Mouse (Mus musculus): Measurements from ENCODE around the gene Plb1. TPM values are rescaled to one million over a fixed set of nuclear protein-coding genes. Genes with fewer than 3 reads are reported as not detected.

The Plb1 gene
- polyA plus RNA-seq, 1 experiment from 2014 or later: 2.4 TPM

- Histone ChIP-seq H3K4me1 (ENCODE audit: control insufficient read depth, insufficient read depth, low read length) (no peaks in the 10 kb centered on the region), H3K9me3 (ENCODE audit: control insufficient read depth, low read length) (no peaks in the 10 kb centered on the region), H3K36me3 (ENCODE audit: control insufficient read depth, insufficient read depth, low read length) (no peaks in the 10 kb centered on the region), H3K27ac (replicated peaks; ENCODE audit: low read depth, low read length) (no peak overlapping the region), H3K4me3 (ENCODE audit: low read depth, low read length) (no peak overlapping the region), H3K4me2 (ENCODE audit: low read depth, low read length) (no peak overlapping the region), H3K9ac (ENCODE audit: low read depth, low read length) (no peak overlapping the region), H3K27me3 (replicated peaks; ENCODE audit: control insufficient read depth, insufficient read depth, low read length) (no peaks in the 10 kb centered on the region)
- DNase-seq (ENCODE audit: low spot score) (peak; percentile 69), ATAC-seq (ENCODE audit: low read depth) (peak; percentile 67; the same call in 1 of the 2 replicates)
- WGBS: 66% methylated on average over 3 of the region's 3 CpGs
Observed at GRCm38 (mm10) chr5:32397719-32398118, 165.2 kb downstream of the Plb1 start.

- no peak for DNase-seq (ENCODE audit: low spot score)
- no peak overlapping the region for H3K27ac ChIP-seq (replicated peaks; ENCODE audit: low read depth, low read length)
Observed at GRCm38 (mm10) chr5:32400926-32401325, 168.4 kb downstream of the Plb1 start.

DNA sequence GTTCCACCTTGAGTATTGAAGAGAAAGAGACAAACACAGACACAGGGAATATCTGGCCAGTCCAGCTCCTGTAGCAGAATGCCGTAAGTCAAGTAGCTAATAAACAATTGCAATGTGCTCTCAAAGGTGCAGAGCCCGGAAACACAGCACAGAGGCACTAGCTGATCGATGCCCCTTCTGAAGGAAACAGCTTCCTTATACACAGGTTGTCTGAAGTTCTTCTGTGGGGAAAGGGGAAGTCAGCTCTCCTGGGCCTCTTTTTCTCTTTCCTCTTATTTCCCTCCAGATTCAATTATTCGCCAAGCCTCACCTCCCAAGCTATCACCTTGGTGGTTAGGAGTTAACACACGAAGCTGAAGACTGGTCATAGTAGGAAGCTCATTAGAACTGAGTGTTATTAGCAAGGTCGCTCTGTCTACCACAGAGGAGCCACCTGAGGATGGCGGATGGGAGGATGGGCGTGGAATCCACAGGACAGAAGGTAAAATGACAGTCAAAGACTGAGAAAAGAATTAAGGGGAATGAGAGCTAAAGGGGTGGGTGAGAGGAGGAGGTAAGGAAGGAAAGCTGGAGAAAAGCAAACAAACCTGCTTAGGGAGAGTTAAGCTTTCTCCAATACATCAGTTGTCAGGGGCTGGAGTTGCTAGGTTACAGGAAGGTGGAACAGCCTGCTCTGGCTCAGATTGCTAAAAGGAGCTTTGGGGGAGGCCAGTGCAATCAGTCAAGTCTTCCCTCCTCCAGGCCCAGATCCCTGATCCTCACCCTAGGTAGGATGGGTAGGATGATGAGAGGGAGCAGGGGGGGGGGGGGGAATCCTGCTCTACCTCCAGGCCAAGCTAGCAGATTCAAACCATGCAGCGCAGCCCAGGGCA is 170.8 kb downstream of the Plb1 start:
- peaks cover 8% of the 10 kb centered on the region for H3K4me1 ChIP-seq (ENCODE audit: control insufficient read depth, insufficient read depth, low read length)
- H3K36me3 ChIP-seq (ENCODE audit: control insufficient read depth, insufficient read depth, low read length): no peaks in the 10 kb centered on the region
- no peak overlapping the region for H3K4me2 ChIP-seq (ENCODE audit: low read depth, low read length)
- DNase-seq (ENCODE audit: low spot score) (peak; percentile 75), ATAC-seq (ENCODE audit: low read depth) (peak; percentile 82)
- no peak overlapping the region for H3K27ac ChIP-seq (replicated peaks; ENCODE audit: low read depth, low read length)
- no peaks in the 10 kb centered on the region for H3K27me3 ChIP-seq (replicated peaks; ENCODE audit: control insufficient read depth, insufficient read depth, low read length)
- no peaks in the 10 kb centered on the region for H3K9me3 ChIP-seq (ENCODE audit: control insufficient read depth, low read length)
- no peak overlapping the region for H3K9ac ChIP-seq (ENCODE audit: low read depth, low read length)
- WGBS: 68% methylated on average over 9 of the region's 9 CpGs
- H3K4me3 ChIP-seq (ENCODE audit: low read depth, low read length): no peak overlapping the region

More at GRCm38 (mm10) chr5:32400926-32401325, 168.4 kb downstream of the Plb1 start:
- H3K4me1 ChIP-seq (ENCODE audit: control insufficient read depth, insufficient read depth, low read length): peaks cover 8% of the 10 kb centered on the region
- WGBS: 63% methylated on average over 2 of the region's 2 CpGs
- no peak overlapping the region for H3K4me2 ChIP-seq (ENCODE audit: low read depth, low read length)
- H3K9me3 ChIP-seq (ENCODE audit: control insufficient read depth, low read length): no peaks in the 10 kb centered on the region
- no peak overlapping the region for H3K9ac ChIP-seq (ENCODE audit: low read depth, low read length)
- H3K27me3 ChIP-seq (replicated peaks; ENCODE audit: control insufficient read depth, insufficient read depth, low read length): no peaks in the 10 kb centered on the region
- no peak for ATAC-seq (ENCODE audit: low read depth)
- H3K36me3 ChIP-seq (ENCODE audit: control insufficient read depth, insufficient read depth, low read length): no peaks in the 10 kb centered on the region
- no peak overlapping the region for H3K4me3 ChIP-seq (ENCODE audit: low read depth, low read length)

DNA sequence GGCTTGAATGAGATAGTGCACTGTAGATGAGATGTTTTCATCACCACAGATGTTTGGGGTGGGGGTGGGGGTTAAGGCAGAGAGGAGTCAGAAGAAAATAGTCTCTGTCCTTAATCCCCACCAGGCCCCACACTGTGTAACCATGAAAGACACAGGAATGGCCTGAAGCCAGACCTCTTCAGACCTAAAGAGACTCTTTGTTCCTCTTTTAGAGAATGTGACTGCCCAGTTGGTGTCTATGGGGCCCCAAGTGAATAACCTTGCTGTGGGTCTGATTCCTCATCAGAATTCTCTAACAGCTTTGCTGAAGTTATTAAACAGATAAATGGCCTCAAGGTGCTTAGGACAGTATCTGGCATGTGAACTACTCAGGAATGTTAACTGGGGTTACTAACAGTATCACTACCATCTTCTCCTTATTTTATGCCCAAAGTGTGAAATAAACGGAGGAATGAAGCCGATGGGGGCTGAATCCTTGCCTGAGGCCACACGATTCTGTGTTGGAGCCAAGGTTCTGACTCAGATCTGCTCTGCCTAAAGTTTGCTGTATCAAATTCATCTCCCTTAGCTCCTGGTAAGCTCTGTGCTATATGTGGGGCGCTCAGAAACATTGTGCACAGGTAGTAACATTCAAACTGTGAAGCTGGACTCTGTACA is 172.8 kb downstream of the Plb1 start:
- Histone ChIP-seq H3K27ac (replicated peaks; ENCODE audit: low read depth, low read length) (no peak overlapping the region), H3K9me3 (ENCODE audit: control insufficient read depth, low read length) (no peaks in the 10 kb centered on the region), H3K36me3 (ENCODE audit: control insufficient read depth, insufficient read depth, low read length) (no peaks in the 10 kb centered on the region), H3K4me3 (ENCODE audit: low read depth, low read length) (no peak overlapping the region), H3K4me2 (ENCODE audit: low read depth, low read length) (no peak overlapping the region), H3K9ac (ENCODE audit: low read depth, low read length) (no peak overlapping the region), H3K27me3 (replicated peaks; ENCODE audit: control insufficient read depth, insufficient read depth, low read length) (no peaks in the 10 kb centered on the region), H3K4me1 (ENCODE audit: control insufficient read depth, insufficient read depth, low read length) (peaks cover 8% of the 10 kb centered on the region)
- ATAC-seq (ENCODE audit: low read depth) (no peak), DNase-seq (ENCODE audit: low spot score) (no peak)
- 44% methylated on average over 4 of the region's 4 CpGs for WGBS

DNA sequence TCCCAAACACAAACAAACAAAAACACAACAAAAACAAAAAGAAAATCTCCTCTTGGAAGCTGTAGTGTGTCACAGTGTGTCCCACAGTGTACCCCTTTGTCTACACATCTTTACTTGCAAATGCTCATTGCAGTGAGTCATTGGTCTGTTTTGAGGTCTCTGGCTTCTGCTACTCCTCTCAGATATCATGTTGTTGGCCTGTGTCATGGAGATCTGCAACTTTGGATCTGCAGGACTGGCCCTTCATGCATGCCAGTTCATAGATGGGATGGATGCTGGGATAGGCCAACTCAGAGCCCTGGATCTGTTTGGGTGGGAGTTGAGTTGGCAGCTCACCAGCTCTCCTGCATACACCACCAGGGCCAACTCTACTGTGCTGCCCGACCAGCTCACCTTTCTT is 176.3 kb downstream of the Plb1 start:
- no peak overlapping the region for H3K27ac ChIP-seq (replicated peaks; ENCODE audit: low read depth, low read length)
- 50% methylated on average over 1 of the region's 1 CpGs for WGBS

DNA sequence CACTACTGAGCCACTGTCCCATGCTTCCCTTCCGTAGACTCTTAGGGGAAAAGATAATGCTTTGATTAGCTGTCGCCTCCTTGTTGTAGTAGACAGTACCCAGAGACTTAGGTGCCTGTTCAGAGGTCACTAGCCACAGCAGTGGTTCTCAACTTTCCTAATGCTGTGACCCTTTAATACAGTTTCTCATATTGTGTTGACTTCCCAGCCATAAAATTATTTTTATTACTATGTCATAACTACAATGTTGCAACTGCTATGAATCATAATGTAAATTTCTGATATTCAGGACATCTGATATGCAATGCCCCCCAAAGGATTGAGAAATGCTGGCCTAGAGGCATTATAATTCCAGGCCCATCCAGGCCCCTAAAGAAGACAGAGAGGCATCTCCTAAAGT is 177.2 kb downstream of the Plb1 start:
- no peaks in the 10 kb centered on the region for H3K27me3 ChIP-seq (replicated peaks; ENCODE audit: control insufficient read depth, insufficient read depth, low read length)
- DNase-seq (ENCODE audit: low spot score) (no peak), ATAC-seq (ENCODE audit: low read depth) (no peak)
- H3K4me2 ChIP-seq (ENCODE audit: low read depth, low read length): no peak overlapping the region
- 88% methylated on average over 2 of the region's 2 CpGs for WGBS
- peaks cover 32% of the 10 kb centered on the region for H3K4me1 ChIP-seq (ENCODE audit: control insufficient read depth, insufficient read depth, low read length)
- no peaks in the 10 kb centered on the region for H3K9me3 ChIP-seq (ENCODE audit: control insufficient read depth, low read length)
- no peak overlapping the region for H3K27ac ChIP-seq (replicated peaks; ENCODE audit: low read depth, low read length)
- H3K9ac ChIP-seq (ENCODE audit: low read depth, low read length): no peak overlapping the region
- H3K36me3 ChIP-seq (ENCODE audit: control insufficient read depth, insufficient read depth, low read length): no peaks in the 10 kb centered on the region
- no peak overlapping the region for H3K4me3 ChIP-seq (ENCODE audit: low read depth, low read length)

More for the DNA sequence above, 176.3 kb downstream of the Plb1 start:
- no peak overlapping the region for H3K4me3 ChIP-seq (ENCODE audit: low read depth, low read length)
- no peak overlapping the region for H3K4me2 ChIP-seq (ENCODE audit: low read depth, low read length)
- no peak overlapping the region for H3K9ac ChIP-seq (ENCODE audit: low read depth, low read length)
- H3K27me3 ChIP-seq (replicated peaks; ENCODE audit: control insufficient read depth, insufficient read depth, low read length): no peaks in the 10 kb centered on the region
- H3K9me3 ChIP-seq (ENCODE audit: control insufficient read depth, low read length): no peaks in the 10 kb centered on the region
- ATAC-seq (ENCODE audit: low read depth): no peak
- peaks cover 24% of the 10 kb centered on the region for H3K4me1 ChIP-seq (ENCODE audit: control insufficient read depth, insufficient read depth, low read length)
- DNase-seq (ENCODE audit: low spot score): no peak
- no peaks in the 10 kb centered on the region for H3K36me3 ChIP-seq (ENCODE audit: control insufficient read depth, insufficient read depth, low read length)

- H3K4me3 ChIP-seq (ENCODE audit: low read depth, low read length): no peak overlapping the region
- peaks cover 28% of the 10 kb centered on the region for H3K4me1 ChIP-seq (ENCODE audit: control insufficient read depth, insufficient read depth, low read length)
- 62% methylated on average over 3 of the region's 3 CpGs for WGBS
- no peak overlapping the region for H3K9ac ChIP-seq (ENCODE audit: low read depth, low read length)
- H3K27ac ChIP-seq (replicated peaks; ENCODE audit: low read depth, low read length): no peak overlapping the region
- H3K4me2 ChIP-seq (ENCODE audit: low read depth, low read length): no peak overlapping the region
- H3K27me3 ChIP-seq (replicated peaks; ENCODE audit: control insufficient read depth, insufficient read depth, low read length): no peaks in the 10 kb centered on the region
- DNase-seq (ENCODE audit: low spot score) (no peak), ATAC-seq (ENCODE audit: low read depth) (no peak)
- H3K36me3 ChIP-seq (ENCODE audit: control insufficient read depth, insufficient read depth, low read length): no peaks in the 10 kb centered on the region
- no peaks in the 10 kb centered on the region for H3K9me3 ChIP-seq (ENCODE audit: control insufficient read depth, low read length)
Observed at GRCm38 (mm10) chr5:32410954-32411688, 178.6 kb downstream of the Plb1 start.

DNA sequence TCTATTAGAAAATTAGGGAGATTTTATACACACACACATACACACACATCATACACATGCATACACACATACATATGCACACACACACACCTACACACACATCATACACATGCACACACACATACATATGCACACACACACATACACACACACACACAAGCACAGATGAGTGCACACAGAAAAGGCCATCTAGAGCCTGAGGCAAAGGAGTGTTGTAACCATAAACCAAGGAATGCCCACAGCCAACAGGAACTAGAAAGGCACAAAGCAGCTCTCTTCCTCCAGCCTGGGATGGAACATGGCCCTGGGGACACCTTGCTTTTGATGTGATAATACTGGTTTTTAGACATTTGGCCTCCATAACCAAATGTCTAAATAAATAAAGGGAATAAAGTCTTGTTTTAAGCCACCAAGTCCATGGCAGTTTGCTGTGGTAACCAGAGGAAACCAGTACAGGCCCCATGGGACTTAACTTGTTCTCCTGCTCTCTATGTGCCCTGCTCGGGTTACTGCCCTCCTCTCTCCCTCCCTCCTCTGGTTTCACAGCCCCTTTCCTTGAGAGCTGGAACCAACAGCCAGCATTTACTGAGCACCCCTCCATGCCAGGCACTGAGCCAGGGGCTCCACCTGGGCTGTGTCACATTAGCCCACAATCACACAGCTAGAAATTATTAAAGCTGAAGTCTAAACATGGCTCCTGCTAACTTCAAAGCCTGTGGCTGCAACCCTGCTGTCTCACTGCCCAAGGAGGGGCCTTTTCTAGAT is 179.9 kb downstream of the Plb1 start:
- WGBS: 7% methylated on average over 1 of the region's 1 CpGs
- Histone ChIP-seq H3K9ac (ENCODE audit: low read depth, low read length) (no peak overlapping the region), H3K9me3 (ENCODE audit: control insufficient read depth, low read length) (no peaks in the 10 kb centered on the region), H3K4me2 (ENCODE audit: low read depth, low read length) (no peak overlapping the region), H3K27ac (replicated peaks; ENCODE audit: low read depth, low read length) (peak overlapping the region; percentile 64), H3K4me1 (ENCODE audit: control insufficient read depth, insufficient read depth, low read length) (peaks cover 34% of the 10 kb centered on the region), H3K4me3 (ENCODE audit: low read depth, low read length) (no peak overlapping the region), H3K27me3 (replicated peaks; ENCODE audit: control insufficient read depth, insufficient read depth, low read length) (no peaks in the 10 kb centered on the region), H3K36me3 (ENCODE audit: control insufficient read depth, insufficient read depth, low read length) (no peaks in the 10 kb centered on the region)
- peak; percentile 94 for ATAC-seq (ENCODE audit: low read depth)
- peak; percentile 92 for DNase-seq (ENCODE audit: low spot score)
